Mouse (Mus musculus) mouse trophoblast stem cell (cell line): ENCODE results near the gene Atxn7l1.

ENCODE experiments used
- in situ Hi-C, 2 experiments: fragments of 300-500 bp; cut with MseI, MboI; formaldehyde crosslinking; loops; 2 replicates in 1 of 2; 3 replicates in 1 of 2; pipeline ENCODE4 v1.15.1; 2025

Atxn7l1 gene

DNA sequence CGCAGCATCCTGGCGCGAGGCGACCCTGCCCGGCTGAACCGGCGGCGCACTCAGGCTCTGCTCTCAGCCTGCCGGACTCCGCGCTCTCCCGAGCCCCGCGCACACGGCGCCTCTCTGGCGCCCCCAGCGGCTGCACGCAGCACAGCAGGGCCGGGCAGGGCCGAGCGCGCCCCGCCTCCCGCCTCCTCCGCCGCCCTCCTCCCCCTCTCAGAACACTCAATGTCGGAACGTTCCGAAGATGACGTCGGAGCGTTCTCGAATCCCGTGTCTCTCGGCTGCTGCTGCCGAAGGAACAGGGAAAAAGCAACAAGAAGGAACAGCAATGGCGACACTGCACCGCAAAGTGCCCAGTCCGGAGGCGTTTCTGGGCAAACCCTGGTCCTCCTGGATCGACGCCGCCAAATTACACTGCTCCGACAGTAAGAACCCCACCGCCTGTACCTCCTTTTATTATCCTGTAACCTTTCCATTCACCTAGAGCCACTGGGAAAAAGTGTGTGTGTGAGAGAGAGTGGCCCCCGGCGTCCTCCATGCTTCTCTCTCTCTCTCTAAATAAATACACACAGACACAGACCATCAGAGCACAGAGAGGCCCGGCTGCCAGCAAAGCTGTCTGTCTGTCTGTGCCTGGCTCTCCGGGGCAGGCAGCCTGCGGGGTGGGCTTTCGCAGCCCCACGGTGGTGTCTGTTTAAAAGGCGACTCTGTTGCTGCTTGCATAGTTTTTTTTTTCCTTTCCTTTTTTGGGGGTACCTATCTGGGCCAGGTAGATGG, at the start of gene Atxn7l1:
Gene Atxn7l1, plus strand, starts transcription at position 197 of the 771 bp plus-strand sequence.
- in situ Hi-C loops: no loop called here

- in situ Hi-C loops: no loop called here
Observed at GRCm38 (mm10) chr12:33101627-33102026, 45.9 kb upstream of the Atxn7l1 start.

DNA sequence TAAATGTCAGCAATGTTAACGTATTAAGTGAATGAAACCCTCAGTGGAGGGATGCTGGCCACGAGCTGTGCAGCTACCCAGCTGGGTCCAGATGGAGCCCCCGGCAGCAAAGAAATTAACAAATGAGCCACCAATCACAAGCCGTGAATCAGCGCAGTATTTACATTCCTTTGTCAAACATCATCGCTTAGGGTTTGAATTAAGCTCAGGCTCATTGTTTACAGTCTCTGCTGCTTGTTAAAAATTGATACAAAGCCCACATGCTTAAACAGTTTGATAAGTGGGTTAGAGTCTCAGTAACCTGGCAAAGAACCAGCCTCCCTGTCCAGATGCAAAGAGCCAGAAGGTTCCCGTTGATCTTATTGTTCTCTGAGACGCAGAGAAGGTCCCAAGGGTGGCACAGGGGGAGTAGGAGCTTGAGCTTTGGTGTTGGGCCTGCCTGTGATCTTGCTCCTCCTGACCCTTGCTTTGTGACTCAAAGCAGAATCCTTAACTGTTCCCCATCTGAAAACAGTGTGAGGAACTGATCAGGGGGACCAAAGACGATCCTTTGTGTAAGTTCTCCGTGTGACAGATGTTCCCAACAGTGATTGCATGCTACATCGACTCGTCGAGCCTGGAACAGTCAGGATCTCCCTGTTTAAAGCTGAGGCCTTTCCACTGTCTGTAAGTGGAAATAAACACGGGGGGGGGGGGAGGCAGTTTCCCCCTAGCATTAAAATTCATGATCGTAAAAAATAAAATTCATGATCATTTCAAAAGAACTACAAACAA, 45.0 kb upstream of the Atxn7l1 start:
- in situ Hi-C loops: no loop called here

DNA sequence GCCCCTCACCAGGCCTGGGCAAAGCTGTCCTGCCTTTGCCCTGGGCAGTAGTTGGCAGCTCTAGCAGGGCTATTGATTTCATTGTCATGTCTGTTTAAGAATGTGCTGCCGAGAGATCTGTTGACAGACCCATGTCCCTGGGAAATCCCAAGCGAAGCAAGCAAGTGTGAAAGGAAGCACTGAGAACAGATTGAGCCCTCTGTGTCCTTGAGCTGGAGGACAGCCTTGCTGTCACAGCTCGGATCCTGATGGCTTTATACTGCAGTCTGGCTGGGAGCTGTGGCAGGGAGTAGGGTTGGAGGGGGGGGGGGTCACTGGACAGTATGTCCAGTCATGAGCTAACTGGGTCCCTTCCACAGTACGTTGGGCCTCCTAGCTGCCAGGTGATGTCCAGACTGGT, 41.8 kb upstream of the Atxn7l1 start:
- in situ Hi-C loops: no loop called here

DNA sequence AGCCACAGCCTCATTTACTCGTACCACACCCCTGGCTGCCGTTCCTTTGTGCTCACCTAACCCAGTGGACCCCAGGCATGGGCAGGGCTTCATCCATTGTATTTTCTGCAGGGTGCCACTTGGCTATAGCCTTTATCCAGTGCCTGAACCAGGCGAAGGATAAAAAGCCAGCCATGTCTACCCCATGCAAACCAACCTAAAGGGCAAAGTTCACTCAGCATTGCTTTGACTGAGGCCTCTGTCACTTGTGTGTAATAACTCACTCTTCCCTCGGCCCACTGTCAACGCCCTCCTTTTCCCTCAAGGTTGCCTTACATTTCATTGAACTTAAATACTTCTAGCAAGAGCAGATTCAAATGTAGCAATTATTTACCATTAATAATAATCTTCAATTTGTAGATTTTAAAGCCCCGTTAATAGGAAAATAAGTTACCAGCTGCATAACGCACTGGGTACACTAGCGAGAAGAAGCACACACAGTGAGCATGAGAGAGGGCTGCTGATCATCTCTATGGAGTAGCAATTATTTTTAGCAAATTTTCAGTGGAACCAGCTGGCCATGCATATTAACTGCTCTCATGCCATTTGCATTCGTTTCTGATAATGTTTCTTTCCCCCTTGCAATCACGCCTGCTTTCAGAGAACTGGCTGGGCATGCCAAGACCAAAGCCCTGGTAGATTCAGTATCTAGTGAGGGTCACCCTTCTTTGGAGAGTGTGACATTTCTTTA, 40.9 kb upstream of the Atxn7l1 start:
- in situ Hi-C loops: no loop called here

GRCm38 (mm10) chr12:33109531-33109930, 38.0 kb upstream of the Atxn7l1 start:
- in situ Hi-C loops: no loop called here

DNA sequence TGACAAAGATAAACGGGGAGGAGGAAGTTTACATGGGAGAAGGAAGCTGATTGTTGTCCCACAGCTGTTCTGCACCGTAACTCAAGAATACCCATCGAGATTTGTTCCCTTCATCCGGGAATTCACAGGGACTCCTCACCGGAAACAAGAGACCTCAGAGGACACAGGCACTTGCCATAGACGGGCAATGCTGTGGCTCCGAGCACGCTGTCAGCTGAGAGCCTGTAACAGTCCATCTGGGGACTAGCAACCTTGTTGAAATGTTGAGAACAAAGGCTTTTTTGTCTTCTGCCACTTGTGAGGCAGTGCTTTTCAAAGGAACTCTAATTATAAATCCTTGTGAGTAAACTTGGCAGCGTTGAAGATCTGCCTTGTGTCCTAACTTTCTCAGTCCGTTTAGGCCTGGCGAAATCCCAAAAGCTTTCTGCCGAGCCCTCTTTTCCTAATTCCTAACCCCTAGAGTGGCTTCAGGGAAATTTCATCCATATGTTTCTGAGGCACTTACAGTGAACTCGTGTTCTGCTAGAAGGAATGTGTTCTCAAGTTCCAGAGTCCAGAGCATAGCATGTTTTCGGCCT, 36.5 kb upstream of the Atxn7l1 start:
- in situ Hi-C loops: no loop called here

GRCm38 (mm10) chr12:33118624-33119301, 28.7 kb upstream of the Atxn7l1 start:
- in situ Hi-C loops: no loop called here

DNA sequence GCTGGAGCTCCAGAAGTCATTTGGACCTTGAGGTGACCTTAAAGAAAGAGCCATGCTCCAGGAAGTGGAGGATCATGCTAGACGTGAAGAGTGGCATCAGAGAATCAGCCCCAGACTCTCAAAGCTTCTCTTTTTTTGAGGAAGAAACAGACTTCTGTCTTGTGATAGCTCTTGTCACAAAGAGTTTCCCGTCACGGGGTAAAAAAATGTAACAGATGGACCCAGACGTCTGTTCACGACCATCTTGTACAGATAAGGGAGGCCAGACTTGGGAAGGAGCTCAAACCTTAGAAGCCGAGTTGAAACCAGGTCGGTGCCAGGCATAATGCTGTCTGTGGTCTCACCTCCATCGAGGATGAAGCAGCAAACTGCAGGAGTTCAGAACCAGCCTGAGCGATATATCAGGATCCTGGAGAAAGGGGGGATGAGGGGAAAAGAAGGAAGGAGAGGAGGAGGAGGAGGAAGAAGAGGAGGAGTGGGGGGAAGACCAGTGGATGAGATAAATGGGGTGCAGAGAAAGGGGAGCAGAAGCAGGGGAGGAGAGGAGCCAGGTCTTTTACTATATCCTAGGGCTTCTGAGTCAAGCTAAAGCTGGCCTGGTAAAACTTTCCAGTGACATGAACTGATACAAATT, 21.8 kb upstream of the Atxn7l1 start:
- in situ Hi-C loops: no loop called here

DNA sequence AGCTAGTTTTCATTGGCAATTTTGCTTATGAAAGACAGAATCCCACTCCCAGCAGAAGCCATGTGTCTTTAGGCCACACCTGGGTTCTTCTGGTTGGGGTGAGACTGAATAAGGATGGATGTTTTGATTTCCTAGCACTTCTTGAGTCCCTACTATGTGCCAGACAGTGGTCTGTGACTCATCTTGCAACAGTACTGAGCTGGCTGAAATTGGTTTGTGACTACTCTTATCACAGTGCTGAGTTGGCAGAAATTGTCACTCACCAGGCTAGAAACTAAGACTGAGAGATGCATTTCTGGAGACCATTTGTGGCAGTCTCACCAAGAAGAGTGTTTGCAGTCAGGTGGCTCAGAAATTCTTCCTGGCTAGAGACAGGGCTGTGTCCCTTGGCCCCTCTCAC, 21.2 kb upstream of the Atxn7l1 start:
- in situ Hi-C loops: no loop called here

- in situ Hi-C loops: no loop called here
Observed at GRCm38 (mm10) chr12:33128121-33128520, 19.4 kb upstream of the Atxn7l1 start.

DNA sequence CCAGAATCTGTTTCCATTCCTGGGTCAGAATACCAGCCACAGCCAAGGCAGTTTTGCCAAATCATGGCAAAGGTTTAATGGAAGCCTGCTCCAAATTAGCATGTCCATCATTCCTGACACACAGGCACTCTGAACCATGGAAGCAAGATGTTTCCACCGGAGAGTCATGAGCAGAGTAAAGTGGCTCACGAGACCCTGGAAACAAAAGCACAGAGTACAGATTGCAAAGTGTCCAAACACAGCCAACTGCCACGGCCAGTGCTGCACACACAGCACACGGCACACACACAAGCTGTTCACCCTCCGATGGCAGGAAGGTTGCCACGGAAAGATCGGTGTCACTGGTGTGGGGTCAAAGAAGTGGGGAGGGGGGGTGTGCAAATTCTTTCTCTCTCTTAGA, 18.8 kb upstream of the Atxn7l1 start:
- in situ Hi-C loops: no loop called here

GRCm38 (mm10) chr12:33129410-33129809, 18.1 kb upstream of the Atxn7l1 start:
- in situ Hi-C loops: no loop called here

GRCm38 (mm10) chr12:33130401-33130800, 17.1 kb upstream of the Atxn7l1 start:
- in situ Hi-C loops: no loop called here

DNA sequence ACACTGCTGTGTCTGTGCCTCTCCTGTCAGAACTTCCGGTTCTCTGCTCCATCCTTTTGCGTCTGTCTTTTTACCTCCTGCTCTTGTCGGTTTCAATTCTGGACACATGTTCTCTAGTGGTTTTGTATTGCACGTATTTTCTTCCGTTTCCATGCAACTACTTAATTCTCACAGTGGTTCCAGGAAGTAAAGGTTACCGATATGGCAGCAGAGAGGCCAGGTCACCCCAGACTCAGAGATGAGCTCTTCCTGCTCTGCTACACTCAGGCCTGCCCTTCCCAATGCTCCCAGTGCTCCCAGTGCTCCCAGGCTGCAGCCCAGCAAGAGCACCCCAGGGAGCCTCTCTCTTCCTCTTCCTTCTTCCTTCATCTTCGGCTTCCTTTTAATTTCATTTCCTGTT, 15.7 kb upstream of the Atxn7l1 start:
- in situ Hi-C loops: no loop called here

DNA sequence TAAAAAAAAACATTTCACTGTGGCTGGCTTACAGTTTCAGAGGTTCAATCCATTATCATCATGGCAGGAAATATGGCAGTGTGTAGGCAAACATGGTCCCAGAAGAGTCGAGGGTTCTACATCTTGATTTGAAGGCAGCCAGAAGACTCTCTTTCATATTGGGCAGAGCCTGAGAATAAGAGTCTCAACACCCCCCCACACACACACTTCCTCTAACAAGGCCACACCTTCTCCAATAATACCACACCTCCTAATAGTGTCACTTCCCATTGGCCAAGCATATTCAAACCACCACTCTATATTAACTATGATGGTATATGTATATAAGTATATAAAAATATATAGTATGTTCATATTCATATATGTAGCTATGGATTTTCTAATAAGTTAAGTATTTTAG, 9.6 kb upstream of the Atxn7l1 start:
- in situ Hi-C loops: no loop called here

DNA sequence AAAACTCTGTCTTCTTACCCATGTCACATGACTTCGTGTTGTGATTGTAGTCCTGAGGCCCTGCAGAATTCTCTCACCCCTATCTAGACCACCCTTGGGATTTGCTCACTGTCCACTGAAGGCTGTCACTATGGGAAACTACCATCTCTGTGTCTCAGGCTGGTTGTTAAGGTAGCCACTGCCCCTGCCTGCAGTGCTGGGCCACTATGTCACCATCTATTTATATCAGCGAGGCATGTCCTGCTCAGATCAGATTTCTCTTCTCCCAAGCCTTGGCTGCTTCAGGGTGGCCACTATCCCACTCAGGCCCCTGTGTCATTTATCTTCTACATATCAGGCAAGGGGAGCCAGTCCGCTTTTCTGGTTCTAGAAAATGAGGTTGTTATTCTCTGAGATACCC, 8.4 kb upstream of the Atxn7l1 start:
- in situ Hi-C loops: no loop called here

DNA sequence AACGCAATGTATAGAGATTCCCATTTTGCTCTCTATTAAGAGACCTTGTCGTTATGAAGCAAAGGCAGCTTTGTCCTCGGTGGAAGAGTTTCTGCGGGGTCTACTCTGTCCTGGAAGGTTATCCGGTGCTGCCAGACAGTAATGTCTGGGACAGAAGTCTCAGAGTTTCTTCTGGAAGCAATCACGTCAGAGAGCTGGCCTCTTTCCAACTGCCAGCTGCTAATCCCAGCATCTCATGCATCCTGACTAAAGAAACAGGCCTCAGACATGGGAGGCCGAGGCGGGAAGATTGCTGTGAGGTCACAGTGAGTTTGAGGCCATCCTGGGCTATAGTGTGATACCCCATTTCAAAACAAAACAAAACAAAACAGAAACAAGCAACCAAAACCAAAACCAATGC, 3.0 kb upstream of the Atxn7l1 start:
- in situ Hi-C loops: no loop called here

DNA sequence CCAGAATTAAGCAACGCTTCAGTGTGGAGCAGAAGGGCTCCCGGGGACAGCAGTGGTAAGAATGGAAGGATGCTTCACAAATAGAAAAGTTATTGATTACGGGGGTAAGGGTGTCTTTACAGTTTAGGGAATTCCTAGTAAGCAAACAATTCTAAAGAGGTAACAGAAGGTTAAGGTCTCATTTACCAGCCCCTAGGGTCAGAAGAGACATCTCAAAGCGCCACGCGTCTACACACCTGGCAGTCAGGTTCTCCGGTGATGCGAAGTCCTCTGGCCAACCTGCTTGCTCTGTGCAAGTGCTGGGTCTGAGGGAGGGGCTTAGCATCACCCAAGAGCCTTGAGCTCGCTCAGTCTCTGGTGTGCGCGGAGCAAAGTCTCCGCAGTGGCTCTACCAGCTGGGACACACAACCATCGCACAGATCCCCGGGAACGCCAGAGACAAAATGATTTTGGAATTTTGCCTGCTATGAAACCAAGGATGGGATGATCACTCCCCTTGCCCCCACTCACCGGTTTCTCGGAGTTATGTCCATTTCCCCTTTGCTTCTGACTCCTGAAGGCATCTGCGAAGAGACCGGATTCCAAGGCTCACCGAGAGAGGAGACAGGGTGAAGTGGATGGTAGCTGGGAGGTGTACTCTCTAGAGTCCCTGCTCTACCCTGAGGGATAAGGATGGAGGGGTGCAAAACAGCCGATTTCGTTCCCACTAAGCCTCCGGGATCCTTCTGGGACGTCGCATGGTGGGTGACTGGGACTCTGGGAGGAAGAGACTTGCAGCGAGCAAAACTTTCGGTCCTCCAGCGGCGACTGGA, 665 bp upstream of the Atxn7l1 start:
- in situ Hi-C loops: no loop called here

DNA sequence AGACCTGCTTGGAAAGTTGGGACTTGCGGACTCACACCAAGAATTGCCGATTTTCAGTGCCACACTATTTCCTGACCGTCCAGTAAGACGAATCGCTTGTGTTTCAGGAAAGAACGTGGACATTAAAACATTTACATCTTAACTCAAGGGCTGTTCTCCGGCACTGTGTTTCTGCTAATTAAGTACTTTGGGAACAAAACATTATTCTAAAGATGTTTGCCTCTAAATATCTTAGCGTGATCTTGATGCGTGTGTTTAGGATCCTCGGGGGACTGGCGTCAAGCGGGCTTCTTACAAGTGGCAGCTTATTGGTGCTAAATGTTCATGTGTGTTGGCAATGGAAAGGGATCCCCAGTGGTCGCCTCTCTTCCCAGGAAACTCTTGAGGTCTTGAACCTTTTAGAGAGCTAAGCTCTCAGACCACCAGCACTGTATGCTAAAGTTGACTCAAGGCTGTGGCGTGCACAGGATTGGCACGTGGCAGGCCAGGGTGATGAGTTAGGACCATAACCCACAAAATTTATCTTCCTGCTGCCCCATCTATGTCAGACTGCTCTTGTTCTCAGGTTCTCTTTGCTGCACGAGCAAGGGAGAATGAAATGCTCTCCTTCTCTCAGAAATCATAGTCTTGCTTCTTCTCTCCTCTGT, 2.2 kb downstream of the Atxn7l1 start:
- in situ Hi-C loops: no loop called here
